Mouse (Mus musculus): ENCODE data around the gene St5.

The St5 gene

DNA sequence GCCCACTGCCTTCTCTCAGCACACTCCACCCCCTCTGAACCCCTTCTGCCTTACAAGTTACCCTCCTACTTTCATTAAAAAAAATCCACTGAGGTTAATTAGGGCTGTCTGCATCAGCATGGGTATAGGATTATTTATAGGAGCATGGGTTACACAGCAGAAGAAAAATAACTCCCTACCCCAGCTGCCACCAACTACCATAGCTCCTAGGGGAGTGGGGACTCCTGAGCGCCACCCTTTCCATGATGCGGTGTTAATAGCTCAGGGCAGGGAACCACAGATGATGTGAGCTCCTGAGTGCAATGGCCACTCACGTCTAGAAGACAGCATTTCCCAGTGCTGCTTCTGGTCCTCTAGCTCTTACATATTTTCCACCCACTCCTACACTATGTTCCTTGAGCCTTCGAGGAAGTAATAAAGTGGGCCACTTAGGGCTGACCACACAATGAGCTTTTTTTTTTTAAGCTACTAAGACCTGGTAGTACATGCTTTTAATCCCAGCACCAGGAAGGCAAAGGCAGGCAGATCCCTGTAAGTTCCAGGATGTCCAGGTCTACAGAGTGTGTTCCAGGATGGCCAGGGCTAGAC lies 139.5 kb downstream of the St5 start:
- no peak for DNase-seq

DNA sequence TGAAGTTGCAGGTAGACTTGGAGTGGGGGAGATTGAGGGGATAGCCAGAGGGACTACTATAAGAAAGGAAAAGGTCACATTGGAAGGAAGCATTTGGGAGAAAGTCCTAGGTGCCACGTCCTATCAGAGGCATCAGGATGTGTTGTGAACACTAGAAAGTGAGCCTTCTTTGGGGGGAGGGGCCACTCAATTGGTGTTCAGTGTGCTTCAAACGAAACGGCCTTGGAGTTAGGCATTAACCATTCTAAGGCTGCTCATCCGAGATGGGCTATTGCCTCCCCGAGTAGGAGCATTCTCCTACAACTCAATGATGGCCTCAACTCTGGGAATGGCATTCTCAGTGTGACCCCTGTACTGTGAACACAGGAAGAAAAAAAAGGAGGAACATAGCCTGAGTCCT lies 140.7 kb downstream of the St5 start:
- DNase-seq, result no peak

DNA sequence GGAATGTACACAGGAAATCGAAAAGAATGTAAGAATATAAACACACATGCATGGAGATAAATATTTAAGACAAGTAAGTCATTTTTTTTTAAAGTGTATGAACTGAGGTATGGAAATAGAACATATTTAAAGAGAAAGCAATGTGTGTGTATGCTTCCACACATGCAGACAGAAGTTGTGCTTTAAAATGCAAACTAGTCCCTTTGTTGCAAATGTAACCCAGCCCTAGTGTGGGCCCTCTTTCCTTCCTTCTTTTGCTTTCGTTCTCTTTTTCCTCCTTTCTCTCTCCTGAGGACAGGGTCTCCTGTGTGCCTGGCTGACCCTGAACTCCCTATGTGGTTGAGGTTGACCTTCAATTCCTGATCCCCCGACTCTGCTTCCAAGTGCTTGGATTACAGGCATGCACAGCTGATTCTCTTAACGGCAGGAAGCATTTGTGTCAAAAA lies 141.2 kb downstream of the St5 start:
- no peak for DNase-seq

DNA sequence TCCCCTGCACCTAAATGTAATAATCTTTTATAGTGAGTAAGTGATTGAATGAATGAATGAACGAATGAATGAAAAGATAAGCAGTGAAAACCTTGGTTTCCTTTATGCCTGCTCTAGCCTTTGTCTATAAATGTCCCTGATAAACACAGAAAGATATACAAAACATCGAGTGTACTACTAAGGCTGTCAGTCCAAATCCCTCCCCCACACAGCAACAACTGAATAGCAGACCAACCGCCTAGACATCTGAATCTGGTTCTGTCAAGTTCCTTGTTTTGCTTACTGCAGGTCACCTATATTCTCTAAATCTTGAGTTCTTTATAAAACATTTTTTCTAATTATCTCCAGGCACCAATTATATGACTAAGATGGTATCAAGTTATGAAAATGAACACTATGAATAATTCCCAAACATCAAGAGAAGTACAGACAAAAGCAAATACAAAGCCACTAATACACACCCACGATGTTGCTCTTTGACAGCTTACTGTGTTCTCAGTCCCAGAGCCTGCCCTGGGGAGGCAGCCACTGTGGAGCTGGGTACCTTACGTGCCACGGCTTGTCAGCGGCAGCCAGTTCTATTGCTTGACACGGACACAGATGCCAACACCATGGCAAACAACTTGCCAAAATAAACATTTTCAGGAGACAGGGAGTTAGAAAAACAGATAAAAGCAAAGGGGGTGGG lies 141.8 kb downstream of the St5 start:
- DNase-seq, result no peak

DNA sequence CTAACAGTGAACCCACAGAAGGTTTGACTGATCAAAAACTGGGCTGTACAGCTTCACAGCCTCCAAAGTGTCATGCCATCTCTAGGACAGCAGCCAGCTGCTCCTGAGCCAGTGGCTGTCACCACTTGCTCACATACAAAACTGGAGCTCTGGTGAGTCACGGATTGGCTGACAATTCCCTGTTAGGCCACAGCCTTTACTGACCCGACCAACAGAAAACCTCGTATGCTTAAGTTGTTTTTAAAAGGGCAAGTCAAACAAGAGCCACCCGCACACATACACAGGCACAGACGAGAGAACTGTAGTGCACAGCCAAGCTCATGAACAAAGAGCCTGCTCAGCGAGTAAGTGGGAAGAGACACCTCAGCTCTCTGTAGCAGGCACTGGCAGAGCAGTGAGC lies 143.9 kb downstream of the St5 start:
- DNase-seq, result peak; percentile 45 to 65

DNA sequence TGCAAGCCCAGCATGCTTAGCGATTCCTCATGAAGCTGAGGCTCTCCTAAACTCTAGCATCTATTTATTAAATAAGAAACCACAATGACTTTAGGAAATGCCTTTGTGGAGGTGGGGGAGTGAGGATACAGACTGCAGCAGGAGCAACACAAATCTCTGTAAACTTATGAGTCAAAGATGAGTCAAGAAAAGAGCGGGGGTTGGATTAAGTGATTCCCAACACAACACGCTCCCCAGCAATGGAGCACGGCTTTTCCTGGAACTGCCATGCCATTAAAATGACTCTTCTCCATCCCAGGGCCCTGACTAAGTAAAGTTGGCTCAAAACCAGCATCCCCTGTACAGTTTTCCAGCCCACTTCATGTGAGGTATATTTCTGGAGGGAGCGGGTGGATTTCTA lies 156.7 kb downstream of the St5 start:
- no peak for DNase-seq

DNA sequence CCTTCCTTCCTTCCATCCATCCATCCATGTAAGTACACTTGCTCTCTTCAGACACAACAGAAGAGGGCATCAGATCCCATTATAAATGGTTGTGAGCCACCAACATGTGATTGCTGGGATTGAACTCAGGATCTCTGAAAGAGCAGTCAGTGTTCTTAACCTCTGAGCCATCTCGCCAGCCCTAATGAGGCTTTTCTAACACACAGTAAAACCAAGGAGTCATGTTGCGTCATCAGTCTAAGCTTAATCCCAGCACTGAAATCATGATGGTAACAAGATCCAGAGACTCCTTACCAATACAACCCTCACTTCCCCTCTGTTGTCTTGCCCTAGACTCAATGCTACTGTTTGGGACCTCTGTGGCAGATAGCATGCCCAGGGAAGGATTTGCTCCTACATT lies 157.2 kb downstream of the St5 start:
- DNase-seq, result no peak

DNA sequence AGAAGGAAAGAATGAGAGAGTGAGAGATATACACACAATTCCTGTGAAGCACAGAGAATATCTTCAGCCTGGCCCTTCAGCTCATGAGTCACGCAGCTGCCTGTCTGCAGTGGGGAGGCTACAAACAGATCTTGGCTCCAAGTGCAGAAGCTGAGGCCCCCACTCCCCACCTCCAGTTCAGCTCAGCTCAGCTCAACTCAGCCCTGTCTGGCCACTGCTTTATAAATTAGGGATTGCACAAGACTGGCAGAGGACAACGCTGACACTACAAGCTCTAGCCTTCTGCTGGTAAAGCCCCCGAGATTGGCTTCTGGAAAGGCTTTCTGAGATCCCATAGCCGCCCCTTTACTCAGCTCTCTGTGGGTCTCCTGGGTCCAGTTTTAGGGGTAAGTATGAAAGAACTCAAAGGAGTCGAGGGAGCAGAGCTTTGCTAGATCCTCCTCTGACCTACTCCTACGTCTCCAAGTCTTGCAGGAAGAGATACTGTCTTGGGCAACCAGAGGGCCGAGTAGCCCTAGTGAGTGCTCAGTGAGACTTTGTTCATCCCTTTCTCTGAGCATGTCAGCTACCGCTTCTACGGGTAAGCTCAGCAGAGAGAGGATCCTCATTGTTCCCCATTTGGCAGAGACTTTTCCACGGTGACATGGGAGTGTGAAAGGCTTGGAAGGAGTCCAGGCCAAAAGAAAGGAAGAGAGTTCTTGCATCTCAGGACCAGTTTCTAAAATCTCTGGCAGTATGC lies 158.0 kb downstream of the St5 start:
- DNase-seq, result no peak

DNA sequence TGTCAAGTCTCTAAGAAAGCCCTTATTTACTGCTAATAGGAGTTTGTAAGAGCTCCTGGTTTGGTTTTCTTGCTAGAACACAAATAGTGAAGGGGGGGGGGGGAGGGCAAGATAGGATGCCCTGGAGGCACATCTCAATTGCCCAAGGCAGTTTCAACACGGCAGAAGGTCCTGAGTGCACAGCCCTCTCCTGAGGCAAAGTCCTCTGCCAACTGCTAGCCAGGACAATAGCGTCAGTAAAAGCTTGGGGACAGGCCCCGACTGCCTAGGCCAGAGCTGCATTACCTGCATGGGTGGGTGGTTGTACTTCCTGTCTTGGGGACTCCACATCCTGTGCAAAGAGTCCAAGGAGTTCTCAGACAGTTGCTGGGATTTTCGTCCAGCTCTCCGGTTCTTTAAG lies 158.6 kb downstream of the St5 start:
- no peak for DNase-seq

DNA sequence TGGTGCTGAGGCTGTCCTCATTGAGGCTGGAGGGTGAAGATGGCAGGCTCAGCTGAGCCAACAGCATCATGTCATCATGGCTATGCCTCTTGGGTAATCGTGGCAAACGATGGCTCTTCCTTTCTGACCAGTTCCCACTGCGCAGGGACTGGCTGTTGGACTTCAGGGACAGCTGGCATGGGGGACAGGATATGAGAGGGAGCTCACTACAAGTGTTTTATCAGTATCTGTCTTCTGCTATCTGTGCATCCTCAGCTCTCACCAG lies 161.1 kb downstream of the St5 start:
- DNase-seq, result no peak

DNA sequence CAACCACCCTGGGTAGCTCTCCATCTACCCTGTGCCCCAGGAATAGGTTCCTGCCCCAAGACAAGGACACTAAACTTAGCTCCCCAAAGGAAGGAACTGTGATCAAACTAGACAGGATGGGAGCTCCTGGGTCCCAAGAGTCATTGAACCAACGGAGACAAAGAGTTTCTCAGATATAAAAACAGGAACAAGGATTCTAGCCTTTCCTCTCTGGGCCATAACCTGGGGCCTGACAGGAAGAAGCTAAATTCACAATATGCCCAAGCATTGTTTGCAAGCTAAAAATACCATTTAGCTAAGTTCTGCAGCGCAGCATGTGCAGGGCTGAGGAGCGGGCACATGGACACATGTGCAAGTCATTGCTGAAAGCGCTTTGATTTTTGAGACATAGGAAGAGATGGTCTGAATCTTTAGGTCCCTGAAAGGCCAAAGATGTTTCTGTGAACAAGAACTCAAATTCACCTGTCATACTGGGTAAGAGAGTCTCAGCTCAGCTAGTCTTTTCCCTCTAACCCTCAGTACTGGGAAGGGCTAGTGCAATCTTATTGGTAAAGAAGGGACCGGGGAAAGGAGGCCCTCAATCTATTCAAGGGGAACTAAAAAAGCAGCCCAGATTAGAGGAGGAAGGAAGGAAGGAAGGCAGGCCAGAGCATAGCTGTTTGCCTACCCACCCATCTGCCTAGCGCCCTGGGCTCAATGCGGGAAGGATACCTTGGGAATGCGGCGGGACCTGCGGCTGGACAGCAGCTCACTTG lies 161.6 kb downstream of the St5 start:
- DNase-seq, result no peak

DNA sequence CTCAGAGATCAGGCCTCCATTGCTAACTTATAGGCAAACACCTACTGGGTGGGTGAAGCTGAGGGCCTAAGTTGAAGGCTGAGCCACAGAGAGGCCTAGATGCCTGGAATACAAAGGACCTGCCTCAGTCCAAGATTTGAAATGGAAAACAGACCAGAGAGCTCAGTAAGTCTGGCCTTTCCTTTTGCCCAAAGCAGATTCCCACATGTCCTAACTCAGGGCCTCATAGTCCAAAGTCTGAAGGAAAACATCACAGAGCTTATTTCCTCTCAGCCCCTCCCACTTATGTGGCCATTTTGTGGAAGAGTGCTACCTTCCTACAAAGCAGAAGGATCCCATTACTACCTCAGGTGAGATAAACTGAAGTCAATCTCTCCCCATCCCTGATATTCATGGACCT lies 162.5 kb downstream of the St5 start:
- no peak for DNase-seq

DNA sequence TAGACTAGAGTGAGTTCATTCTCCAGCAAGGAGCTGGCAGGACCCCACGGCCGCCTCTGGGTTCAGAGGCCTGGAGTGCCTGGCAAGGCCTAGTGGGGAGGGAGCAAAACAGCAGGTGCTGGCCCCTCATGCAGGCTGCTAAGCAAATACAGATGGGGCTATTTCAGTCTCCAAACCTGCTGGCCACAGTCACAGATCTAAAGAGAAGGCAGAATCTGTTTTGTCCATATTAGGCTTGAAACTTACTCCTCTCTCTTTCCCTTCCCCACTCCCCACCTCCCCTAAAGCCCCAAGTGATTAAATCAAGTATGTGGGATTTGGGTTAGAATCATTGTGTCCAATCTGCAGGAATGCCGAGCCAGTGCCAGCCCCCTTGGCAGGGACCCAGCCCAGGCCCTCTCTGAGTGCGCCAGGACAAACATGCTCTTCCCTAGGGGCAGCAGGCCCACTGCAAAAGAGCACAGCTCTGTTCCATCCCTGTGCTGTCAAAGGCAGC lies 166.9 kb downstream of the St5 start:
- peak; percentile 78 to 83 for DNase-seq

DNA sequence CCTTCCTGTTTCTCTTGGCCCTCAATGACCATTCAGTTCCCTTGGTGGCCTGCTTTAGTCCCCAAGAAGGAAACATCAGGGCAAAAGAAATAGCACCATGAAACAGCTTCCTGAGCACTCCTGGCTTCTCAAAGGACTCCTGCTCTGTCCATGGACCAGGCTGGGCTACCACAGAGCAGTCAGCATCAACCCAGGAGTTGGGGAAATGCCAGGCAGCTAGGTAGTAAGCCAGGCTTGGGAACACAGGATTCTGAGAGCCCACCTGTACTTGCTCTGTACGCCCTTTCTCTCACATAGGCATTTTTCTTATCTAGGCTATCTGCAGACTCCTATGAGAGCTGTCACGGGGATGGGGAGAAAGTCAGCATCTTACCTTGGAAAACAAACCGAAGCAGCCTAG lies 168.5 kb downstream of the St5 start:
- peak; percentile 48 to 60 for DNase-seq

DNA sequence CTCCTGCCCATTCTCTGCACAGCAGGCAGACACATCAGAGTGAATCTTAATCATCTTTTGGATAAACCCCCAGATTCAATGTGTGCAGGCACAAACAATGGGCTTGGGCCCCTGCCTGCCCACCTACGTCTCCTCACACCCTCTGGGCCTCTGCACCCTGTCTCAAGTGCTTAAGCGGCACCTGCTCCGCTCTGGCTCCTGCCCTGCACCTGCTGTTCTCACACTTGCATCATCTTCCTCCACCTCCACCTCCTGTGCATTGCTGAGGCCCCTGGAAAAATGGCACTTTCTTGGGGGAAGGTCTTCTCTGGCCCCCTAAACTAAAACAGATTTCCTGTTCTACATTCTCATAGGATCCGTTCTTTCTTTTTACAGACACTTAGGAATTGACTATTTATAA lies 169.5 kb downstream of the St5 start:
- DNase-seq, result peak in 1 of 2 experiments; percentile 34

DNA sequence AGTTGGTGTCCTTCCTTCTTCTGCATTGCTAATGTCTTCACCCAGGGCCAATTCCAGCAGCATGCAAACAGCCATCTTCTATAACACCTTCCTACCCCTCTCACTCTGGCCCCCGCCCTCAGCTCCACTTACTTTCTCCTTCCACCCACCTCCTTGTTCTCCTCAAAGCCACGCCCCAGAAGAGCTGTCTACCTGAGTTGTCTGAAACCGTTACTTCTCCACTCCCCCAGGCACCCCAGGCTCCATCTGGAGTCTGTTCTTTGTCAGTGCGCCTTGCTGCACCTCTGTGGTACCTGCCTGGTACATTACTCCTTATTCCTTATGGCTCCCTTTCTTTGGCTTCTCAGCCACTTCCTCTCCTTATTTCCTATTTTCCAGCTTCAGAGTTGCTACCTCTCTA lies 170.3 kb downstream of the St5 start:
- DNase-seq, result no peak

DNA sequence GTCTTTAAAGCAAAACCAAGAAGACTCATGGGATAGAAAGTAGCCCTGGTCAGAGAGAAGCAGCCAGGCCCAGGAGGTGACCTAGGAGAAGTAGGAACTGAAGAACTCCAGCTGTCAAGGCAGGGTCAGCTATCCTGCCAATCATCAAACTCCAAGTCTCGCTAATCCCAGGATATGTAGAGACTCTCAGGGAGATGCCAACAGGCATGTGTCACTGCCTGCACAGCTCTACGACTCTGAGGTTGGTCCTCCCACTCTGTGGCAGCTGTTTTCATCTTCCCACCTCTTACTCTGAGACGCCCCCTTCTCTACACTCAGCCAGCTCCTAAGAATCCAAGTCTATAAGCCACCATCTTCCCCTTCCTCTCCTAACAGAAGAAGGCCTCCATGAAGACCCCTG lies 170.7 kb downstream of the St5 start:
- no peak for DNase-seq

DNA sequence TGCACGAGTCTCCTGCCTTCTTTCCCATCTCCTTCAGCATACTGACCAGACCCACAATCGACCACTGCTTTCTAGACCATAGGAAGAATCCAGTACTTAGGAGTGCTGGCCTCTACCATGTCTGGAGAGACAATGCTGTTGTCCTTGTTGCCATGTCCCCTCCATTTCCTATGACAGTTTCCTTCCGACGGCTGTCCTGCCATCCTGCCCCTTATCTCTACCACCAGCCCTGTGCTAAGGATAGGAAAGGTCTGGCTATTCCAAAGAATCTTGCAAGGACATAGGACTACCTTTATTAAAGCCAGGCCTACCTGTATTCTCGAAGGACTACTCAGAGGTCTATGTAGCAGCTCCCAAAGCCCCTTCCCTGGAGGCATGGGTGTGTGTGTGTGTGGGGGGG lies 171.9 kb downstream of the St5 start:
- DNase-seq, result no peak

DNA sequence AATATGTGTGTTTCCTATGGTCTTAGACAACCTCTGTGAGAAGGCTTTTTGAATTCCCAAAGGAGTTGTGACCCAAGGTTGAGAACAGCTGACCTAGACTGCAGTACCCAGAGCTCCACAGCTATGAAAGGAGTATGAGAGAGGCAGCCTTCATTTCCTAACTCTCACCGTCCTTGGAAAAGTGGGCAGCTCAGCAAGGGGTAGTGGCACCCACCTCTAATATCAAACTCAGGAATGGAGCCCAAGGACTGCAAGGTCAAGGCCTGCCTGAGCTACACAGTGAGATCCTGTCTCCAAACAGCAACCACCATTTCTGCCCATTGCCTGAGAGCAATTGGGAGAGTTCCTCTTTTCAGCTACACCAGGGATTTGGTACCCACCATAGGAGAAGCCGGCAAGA lies 173.7 kb downstream of the St5 start:
- no peak for DNase-seq

DNA sequence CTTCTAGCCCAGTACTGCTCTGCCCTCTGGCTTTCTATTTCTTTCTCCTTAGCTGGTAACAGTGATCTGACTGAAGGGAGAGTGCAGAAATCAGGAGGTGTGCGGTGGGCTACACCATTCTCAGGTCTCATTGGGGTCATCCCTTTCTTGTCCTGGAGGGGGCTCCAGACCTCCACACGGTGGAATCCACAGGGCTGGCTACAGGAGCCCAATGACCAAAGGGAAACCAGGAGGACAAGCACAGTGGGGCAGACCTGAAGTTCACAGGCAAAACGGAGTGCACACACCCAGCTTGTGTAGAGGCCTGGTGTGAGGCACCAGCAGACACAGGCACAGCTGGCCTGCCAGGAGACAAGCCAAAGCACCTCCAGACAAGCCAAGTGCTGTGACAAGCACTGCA lies 175.0 kb downstream of the St5 start:
- DNase-seq, result peak; percentile 59 to 72

DNA sequence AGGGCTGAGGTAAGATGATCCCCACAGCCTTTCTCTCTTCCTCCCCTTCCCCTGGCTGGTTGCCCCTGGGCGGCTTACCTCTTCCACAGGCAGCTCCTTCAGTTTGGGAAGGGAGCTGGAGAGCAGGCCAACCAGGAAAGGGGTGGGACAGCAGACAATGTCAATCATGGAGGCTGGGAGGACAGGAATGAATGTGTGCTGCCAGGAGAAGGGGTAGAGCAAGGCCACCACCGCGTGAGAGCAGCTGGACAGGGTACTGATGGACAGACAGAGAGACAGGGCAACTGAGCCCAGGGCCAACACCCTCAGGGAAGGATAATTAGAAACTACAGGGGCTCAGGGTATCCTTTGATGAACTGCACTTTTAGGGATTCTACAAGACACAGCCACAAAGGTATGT lies 175.9 kb downstream of the St5 start:
- DNase-seq, result no peak

DNA sequence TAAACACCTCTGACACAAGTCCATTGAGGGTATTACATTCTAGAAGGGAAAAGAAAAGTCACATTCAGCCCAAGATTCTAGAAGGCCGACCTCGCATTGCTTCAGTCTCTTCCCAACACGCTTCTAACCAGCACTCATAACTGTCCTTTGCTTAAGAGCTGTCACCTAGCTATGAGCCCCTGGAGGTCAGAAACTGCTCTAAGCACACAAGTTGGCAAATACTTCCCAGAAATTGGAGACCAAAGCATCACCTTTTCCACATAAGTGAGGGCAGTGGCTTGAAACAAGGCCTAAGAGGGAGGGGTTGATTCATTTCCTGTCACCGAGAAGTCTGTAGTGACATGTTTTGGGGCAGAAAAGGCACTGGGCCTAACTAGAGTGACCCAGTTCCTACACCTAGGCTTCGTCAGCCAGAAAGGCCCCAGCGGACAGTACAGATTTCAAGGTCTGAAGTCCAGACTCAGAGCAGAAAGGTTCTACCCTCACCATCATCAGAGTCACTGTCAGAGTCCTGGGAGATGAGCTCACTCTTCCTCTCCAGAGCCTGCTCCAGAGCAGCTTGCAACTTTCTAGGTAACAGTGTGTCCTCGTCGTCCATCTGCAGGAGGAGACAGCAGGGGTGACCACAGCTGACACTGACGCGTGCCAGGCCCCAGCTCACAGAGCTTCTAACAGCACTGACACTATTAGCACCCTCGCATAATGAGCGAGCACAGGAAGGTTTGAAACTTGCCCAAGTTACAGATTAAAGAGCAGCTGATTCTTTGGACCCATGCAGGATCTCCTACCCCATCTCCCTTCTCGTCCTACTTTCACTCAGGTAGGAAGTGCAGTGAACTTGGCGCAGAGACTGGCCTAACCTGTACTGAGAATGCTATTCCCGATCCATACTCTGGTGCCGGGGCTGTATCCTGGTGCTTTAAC lies 177.4 kb downstream of the St5 start:
- no peak for DNase-seq

DNA sequence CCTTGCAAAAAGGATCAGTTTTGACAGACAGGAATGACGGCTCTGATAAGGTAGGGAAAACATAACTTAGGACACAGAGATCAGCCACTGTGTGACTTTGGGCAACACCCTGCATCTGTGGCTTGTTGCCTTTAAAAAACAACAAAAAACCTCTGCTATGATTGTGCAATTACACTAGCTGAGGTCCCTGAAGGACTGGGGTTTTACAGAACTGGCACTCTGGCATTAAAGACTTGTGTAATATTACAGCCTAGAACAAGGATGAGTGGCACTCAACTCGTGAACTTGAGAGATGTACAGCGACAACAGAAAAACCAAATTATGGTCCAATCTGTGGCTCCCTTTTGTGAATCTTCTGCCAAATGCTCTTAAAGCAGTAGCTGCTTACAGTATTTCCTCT lies 178.6 kb downstream of the St5 start:
- no peak for DNase-seq
